In the genomic region with DNA sequence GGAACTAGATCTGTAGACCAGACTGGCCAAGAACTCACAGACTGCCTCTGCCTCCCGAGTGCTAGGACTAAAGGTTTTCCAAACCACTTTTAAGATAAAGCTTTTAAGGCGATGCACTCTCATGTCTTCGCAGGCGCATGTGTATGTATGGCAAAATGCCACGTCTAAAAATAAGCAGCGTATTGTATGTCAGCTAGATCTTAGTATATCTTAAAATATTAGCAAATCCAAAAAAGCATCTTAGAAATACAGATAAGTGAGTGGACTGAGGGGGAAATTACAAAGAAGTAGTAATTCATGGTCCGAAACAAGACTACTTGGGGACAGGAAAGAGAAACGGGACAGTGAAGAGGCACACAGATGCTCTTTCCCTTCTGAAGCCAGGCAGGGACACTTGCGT, we compare ENCODE assay signal across 21 mouse cellular contexts. TPM values are rescaled to one million over a fixed set of nuclear protein-coding genes. Genes with fewer than 3 reads are reported as not detected.
DNase-seq lines count a peak whose midpoint lies in the region; ATAC-seq and TF ChIP-seq lines count a peak whose summit lies in the region.
"Had no signal": no experiment of that assay in that cellular context is flagged by ENCODE, and none has a peak within 500 bp of the region (broad histone marks: within the 10 kb centered on the region; RNA-seq: fewer than 3 reads in every experiment).

No protein-coding gene starts in this region.

- H3K4me1 ChIP-seq in ES-E14 (ENCODE audit: control insufficient read depth in 2 of 2, insufficient read depth in 2 of 2, low read length in 2 of 2, poor library complexity in 1 of 2): peaks cover 4% of the 10 kb centered on the region in 2 experiments; a peak in 2 of 4 replicates
- H3K4me1 ChIP-seq in bone marrow, adult 2 months (ENCODE audit: control insufficient read depth, insufficient read depth, low read length): no peaks in the 10 kb centered on the region; the same call in 1 of the 2 replicates

- TF ChIP-seq CTCF in gastrocnemius, adult 2 months (IDR thresholded peaks at IDR 0.05): no peak
- no peak for TF ChIP-seq CTCF in bone marrow, adult 2 months (IDR thresholded peaks at IDR 0.05; ENCODE audit: control insufficient read depth, insufficient read depth, low read length)

- H3K27ac ChIP-seq in gastrocnemius, adult 2 months: 0 out of 2 replicates have a peak overlapping the region, but pooled peaks have one; percentile 97
- peak overlapping the region; percentile 24; the same call in 1 of the 2 replicates for H3K27ac ChIP-seq in ES-E14 (ENCODE audit: insufficient read depth, low read depth, low read length, poor library complexity, severe bottlenecking)
- H3K27ac ChIP-seq in bone marrow, adult 2 months (ENCODE audit: control insufficient read depth, insufficient read depth, low read depth, low read length, poor library complexity): peak overlapping the region; percentile 12; the same call in 1 of the 2 replicates
- H3K27ac ChIP-seq: neural tube, embryonic 12.5 days had no signal

- peak overlapping the region; percentile 93; the same call in 1 of the 2 replicates for H3K4me3 ChIP-seq in gastrocnemius, adult 2 months
- H3K4me3 ChIP-seq in ES-E14 (ENCODE audit: insufficient read depth in 1 of 2, low read depth in 1 of 2, low read length in 2 of 2, poor library complexity in 1 of 2, severe bottlenecking in 1 of 2) (no peak overlapping the region), myocyte (peak overlapping the region; percentile 45)
- H3K4me3 ChIP-seq in bone marrow, adult 2 months (replicated peaks; ENCODE audit: control insufficient read depth, low read depth, low read length): no peak overlapping the region

- H3K4me2 ChIP-seq in myocyte (ENCODE audit: low read depth): no peak overlapping the region

- no peak for TF ChIP-seq POLR2A in bone marrow, adult 2 months (IDR thresholded peaks at IDR 0.05; ENCODE audit: borderline replicate concordance, control insufficient read depth, low read depth, low read length)
- TF ChIP-seq POLR2A in myocyte (IDR thresholded peaks at IDR 0.05; ENCODE audit: insufficient read length, low read depth): no peak

- in situ Hi-C loops in ES-E14 (cut with MboI; ENCODE audit: low sequenced_read_pairs in 2 of 2, unreplicated experiment in 2 of 2): no loop called here

- H3K9ac ChIP-seq in ES-E14 (ENCODE audit: insufficient read depth, low read depth, low read length, poor library complexity, severe bottlenecking): no peak overlapping the region

- no peaks in the 10 kb centered on the region for H3K27me3 ChIP-seq in myocyte (ENCODE audit: control insufficient read depth, insufficient read depth, insufficient read length)
- H3K27me3 ChIP-seq: embryonic facial prominence, embryonic 15.5 days; forebrain, embryonic 15.5 days; limb, embryonic 12.5 days; lung, embryonic 15.5 days; neural tube, embryonic 12.5 days had no signal

- intact Hi-C loops in gastrocnemius, adult 2 months (cut with DNase I): loop anchor here (5.0 kb wide), 1 partner anchor 39 kb away; a partner anchor contains a TSS

- no peaks in the 10 kb centered on the region for H3K9me3 ChIP-seq in ES-E14 (ENCODE audit: control insufficient read depth, insufficient read depth, low read depth, low read length)
- H3K9me3 ChIP-seq: embryonic facial prominence, embryonic 15.5 days; forebrain, embryonic 15.5 days; G1E; hindbrain, embryonic 10.5 days; limb, embryonic 12.5 days; lung, embryonic 15.5 days; neural tube, embryonic 12.5 days had no signal

- no peak for ATAC-seq in megakaryocyte progenitor cell, adult 5-6 weeks (replicated peaks; ENCODE audit: poor library complexity)
- ATAC-seq: forebrain, embryonic 15.5 days; inflammation-experienced regulatory T-cells, adult 6 months had no signal

- WGBS in bone marrow, adult 2 months: 71% methylated on average over 9 of the region's 9 CpGs

- no peaks in the 10 kb centered on the region; the same call in 1 of the 2 replicates for H3K36me3 ChIP-seq in ES-E14 (ENCODE audit: control insufficient read depth, insufficient read depth, low read length, poor library complexity, severe bottlenecking)
- H3K36me3 ChIP-seq in myocyte (ENCODE audit: control insufficient read depth, insufficient read depth): peaks cover 6% of the 10 kb centered on the region
- H3K36me3 ChIP-seq: embryonic facial prominence, embryonic 15.5 days; forebrain, embryonic 15.5 days; lung, embryonic 15.5 days had no signal

- DNase-seq in gastrocnemius, adult 2 months: no peak
- DNase-seq in gastrocnemius, postnatal 4 days (ENCODE audit: low spot score in 2 of 2): no peak
- DNase-seq in ES-E14 (ENCODE audit: low read depth, low spot score): no peak
- DNase-seq in c-Kit-positive CD71-positive TER-119-positive erythroid progenitor cells, embryonic 14.5 days (ENCODE audit: low spot score): no peak
- DNase-seq: gastrocnemius, postnatal 36 days; kidney, adult 2 months; kidney, postnatal 10 days; right cerebral cortex, adult 18-20 months; thymus, postnatal 14 days had no signal

- no peak overlapping the region for H3ac ChIP-seq in myocyte (ENCODE audit: control insufficient read depth, insufficient read length)

- H3K79me2 ChIP-seq in myocyte (ENCODE audit: control insufficient read depth, insufficient read depth): peaks cover 30% of the 10 kb centered on the region

TF ChIP-seq in ES-E14, 5 proteins besides CTCF, POLR2A, EP300 and RAD21:
- TF ChIP-seq HCFC1 (IDR thresholded peaks at IDR 0.05; ENCODE audit: borderline replicate concordance, insufficient read depth, low read length): no peak
- no peak for TF ChIP-seq MAFK (IDR thresholded peaks at IDR 0.05; ENCODE audit: insufficient read depth, low read depth, low read length)
- no peak for TF ChIP-seq CHD2 (IDR thresholded peaks at IDR 0.05; ENCODE audit: low read depth, low read length)
- no peak for TF ChIP-seq ZNF384 (IDR thresholded peaks at IDR 0.05; ENCODE audit: low read depth, low read length)
- TF ChIP-seq ZC3H11A (IDR thresholded peaks at IDR 0.05; ENCODE audit: borderline replicate concordance, low read depth, low read length): no peak
TF ChIP-seq in ES-E14: peak in this region for 0.

TF ChIP-seq in myocyte, 11 proteins besides CTCF, POLR2A, EP300 and RAD21:
- no peak for TF ChIP-seq TCF12 (IDR thresholded peaks at IDR 0.05; ENCODE audit: insufficient read depth, poor library complexity, severe bottlenecking)
- no peak for TF ChIP-seq MYOG (IDR thresholded peaks at IDR 0.05; ENCODE audit: control insufficient read depth in 1 of 3, insufficient read depth in 1 of 3, insufficient read length in 2 of 3, low read depth in 2 of 3)
- TF ChIP-seq SRF (IDR thresholded peaks at IDR 0.05; ENCODE audit: control insufficient read depth, insufficient read length, low read depth): no peak
- TF ChIP-seq MAX (IDR thresholded peaks at IDR 0.05; ENCODE audit: low read depth): no peak
- TF ChIP-seq TCF3 (IDR thresholded peaks at IDR 0.05; ENCODE audit: insufficient read length, low read depth): no peak
- no peak for TF ChIP-seq USF1 (IDR thresholded peaks at IDR 0.05; ENCODE audit: low read depth)
- no peak for TF ChIP-seq POLR2AphosphoS2 (IDR thresholded peaks at IDR 0.05; ENCODE audit: insufficient read length, low read depth)
- TF ChIP-seq E2F4 (IDR thresholded peaks at IDR 0.05; ENCODE audit: insufficient read depth): no peak
- TF ChIP-seq REST (IDR thresholded peaks at IDR 0.05; ENCODE audit: insufficient read depth, insufficient read length): no peak
- TF ChIP-seq CEBPB (IDR thresholded peaks at IDR 0.05; ENCODE audit: insufficient read depth, poor library complexity, severe bottlenecking): no peak
- no peak for TF ChIP-seq MYOD1 (IDR thresholded peaks at IDR 0.05; ENCODE audit: control insufficient read depth in 1 of 3, insufficient read length in 2 of 3, low read depth in 2 of 3)

RNA-seq across cellular contexts. Expression of a gene that starts 1.4 kb away (rescaled TPM):
- total RNA-seq in gastrocnemius, adult 2 months (2021): 1 to 10 TPM; 3.4 to 3.7 TPM
- total RNA-seq in gastrocnemius, postnatal 4 days (2021): 1 to 10 TPM; 4.8 TPM
- 22.4 and 32.8 TPM in 2 replicates for total RNA-seq in ES-E14 (2012; rRNA removed)
- 27.6 and 35.6 TPM in 2 replicates for polyA plus RNA-seq in bone marrow, adult 2 months (2011; ENCODE audit: insufficient read depth, insufficient read length, low replicate concordance, missing spikeins)
- polyA plus RNA-seq in myocyte (2012; fragmentation: generic; extraction: Trizol): 10.4 TPM
- total RNA-seq in megakaryocyte progenitor cell, adult 5-6 weeks (2015): 37.3 and 51.3 TPM in 2 replicates
- total RNA-seq in megakaryocyte progenitor cell, adult 5-6 weeks (2017): 22.7 and 25.5 TPM in 2 replicates

RNA-seq across cellular contexts. Expression of a gene that starts 38.2 kb away (rescaled TPM):
- total RNA-seq in gastrocnemius, adult 2 months (2021): under 1 TPM in 1 of 2 experiments, not detected in 1; 0.06 TPM
- under 1 TPM; 0.27 to 0.47 TPM for total RNA-seq in gastrocnemius, postnatal 4 days (2021)
- total RNA-seq in ES-E14 (2012; rRNA removed): 0.53 and 0.80 TPM in 2 replicates
- not detected in 2 replicates for polyA plus RNA-seq in bone marrow, adult 2 months (2011; ENCODE audit: insufficient read depth, insufficient read length, low replicate concordance, missing spikeins)
- polyA plus RNA-seq in myocyte (2012; fragmentation: generic; extraction: Trizol): 0.08 TPM
- total RNA-seq in megakaryocyte progenitor cell, adult 5-6 weeks (2015): 0.32 TPM in 1 of 2 replicates, not detected in the other
- total RNA-seq in megakaryocyte progenitor cell, adult 5-6 weeks (2017): not detected in 2 replicates
- total RNA-seq: megakaryocyte-erythroid progenitor cell, adult 5-6 weeks had no signal
- polyA plus RNA-seq: G1E had no signal

RNA-seq across cellular contexts. Expression of a gene that starts 41.0 kb away (rescaled TPM):
- total RNA-seq in gastrocnemius, adult 2 months (2021): 100 to 1,000 TPM; 130 to 135 TPM
- 10 to 100 TPM; 27.7 to 28.0 TPM for total RNA-seq in gastrocnemius, postnatal 4 days (2021)
- 22.5 and 23.6 TPM in 2 replicates for total RNA-seq in ES-E14 (2012; rRNA removed)
- 7.8 and 9.8 TPM in 2 replicates for polyA plus RNA-seq in bone marrow, adult 2 months (2011; ENCODE audit: insufficient read depth, insufficient read length, low replicate concordance, missing spikeins)
- 6.1 TPM for polyA plus RNA-seq in myocyte (2012; fragmentation: generic; extraction: Trizol)
- total RNA-seq in megakaryocyte progenitor cell, adult 5-6 weeks (2015): 34.2 and 38.6 TPM in 2 replicates
- 23.2 and 30.4 TPM in 2 replicates for total RNA-seq in megakaryocyte progenitor cell, adult 5-6 weeks (2017)

Comparison
In these comparisons a context has a peak if more than half of its experiments do, and no peak if none do; other contexts are left out.
1. H3K27ac ChIP-seq: peak in every context shown above with its lines; median percentile 97 in gastrocnemius, adult 2 months; 24 in ES-E14; 12 in bone marrow, adult 2 months.
2. H3K4me3 ChIP-seq: peak in gastrocnemius, adult 2 months (single experiment) and myocyte (single experiment); none in ES-E14 (0 of 2) and bone marrow, adult 2 months (single experiment).